Mouse (Mus musculus): ENCODE results near the gene Got2. TPM values are rescaled to one million over a fixed set of nuclear protein-coding genes. Genes with fewer than 3 reads are reported as not detected.
"Not testable (repeated sequence)": the region's sequence is repeated elsewhere in the genome, so short reads cannot be mapped to it uniquely, and the experiment has no call there.

The Got2 gene
- polyA plus RNA-seq, 1 experiment from 2014 or later, result 88.1 TPM

- no peak overlapping the region for H3K9ac ChIP-seq (ENCODE audit: low read length)
- H3K36me3 ChIP-seq (ENCODE audit: control insufficient read depth, insufficient read depth, low read length), result no peaks in the 10 kb centered on the region; the same call in 1 of the 2 replicates
- DNase-seq (ENCODE audit: low spot score), result no peak
- H3K4me3 ChIP-seq (ENCODE audit: low read depth, low read length), result no peak overlapping the region
- ATAC-seq (replicated peaks; ENCODE audit: low FRiP score), result no peak
- H3K4me1 ChIP-seq (replicated peaks; ENCODE audit: control insufficient read depth, insufficient read depth, low read length), result no peaks in the 10 kb centered on the region
- 99% methylated on average over 4 of the region's 4 CpGs for WGBS
- H3K4me2 ChIP-seq (ENCODE audit: low read depth, low read length, severe bottlenecking), result no peak overlapping the region
- H3K9me3 ChIP-seq (ENCODE audit: control insufficient read depth, low read length), result no peaks in the 10 kb centered on the region
- H3K27me3 ChIP-seq (ENCODE audit: control insufficient read depth, insufficient read depth, low read length), result no peaks in the 10 kb centered on the region
- no peak overlapping the region for H3K27ac ChIP-seq (ENCODE audit: low read depth, low read length)
These were observed 49.1 kb downstream of the Got2 start for GRCm38 (mm10) chr8:95839289-95839688.

DNA sequence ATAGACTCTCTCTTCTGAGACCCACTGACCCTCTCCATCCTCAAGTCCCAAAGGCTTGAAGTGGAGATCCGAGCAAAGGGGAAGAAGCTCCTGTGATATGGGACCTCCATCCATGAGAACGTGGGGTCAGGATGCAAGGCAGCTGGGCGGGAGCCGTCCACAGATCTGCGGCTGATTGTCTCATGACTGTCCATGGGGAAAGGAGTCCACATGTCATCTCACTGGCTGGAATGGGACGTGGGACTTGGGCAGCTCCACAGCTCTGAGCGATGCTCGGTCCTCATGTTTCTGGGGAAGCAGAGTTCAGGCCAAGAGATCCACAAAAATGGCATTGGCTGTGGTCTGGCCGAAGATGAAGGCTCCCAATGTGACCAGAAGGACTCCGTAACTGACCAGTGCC, 51.1 kb downstream of the Got2 start:
- WGBS, result 95% methylated on average over 10 of the region's 10 CpGs
- Histone ChIP-seq H3K27me3 (ENCODE audit: control insufficient read depth, insufficient read depth, low read length) (no peaks in the 10 kb centered on the region), H3K4me3 (ENCODE audit: low read depth, low read length) (no peak overlapping the region), H3K4me2 (ENCODE audit: low read depth, low read length, severe bottlenecking) (no peak overlapping the region), H3K27ac (ENCODE audit: low read depth, low read length) (no peak overlapping the region), H3K9ac (ENCODE audit: low read length) (no peak overlapping the region), H3K9me3 (ENCODE audit: control insufficient read depth, low read length) (no peaks in the 10 kb centered on the region), H3K36me3 (ENCODE audit: control insufficient read depth, insufficient read depth, low read length) (no peaks in the 10 kb centered on the region), H3K4me1 (replicated peaks; ENCODE audit: control insufficient read depth, insufficient read depth, low read length) (peaks cover 5% of the 10 kb centered on the region; the same call in 1 of the 2 replicates)
- ATAC-seq (replicated peaks; ENCODE audit: low FRiP score) (no peak), DNase-seq (ENCODE audit: low spot score) (no peak)

DNA sequence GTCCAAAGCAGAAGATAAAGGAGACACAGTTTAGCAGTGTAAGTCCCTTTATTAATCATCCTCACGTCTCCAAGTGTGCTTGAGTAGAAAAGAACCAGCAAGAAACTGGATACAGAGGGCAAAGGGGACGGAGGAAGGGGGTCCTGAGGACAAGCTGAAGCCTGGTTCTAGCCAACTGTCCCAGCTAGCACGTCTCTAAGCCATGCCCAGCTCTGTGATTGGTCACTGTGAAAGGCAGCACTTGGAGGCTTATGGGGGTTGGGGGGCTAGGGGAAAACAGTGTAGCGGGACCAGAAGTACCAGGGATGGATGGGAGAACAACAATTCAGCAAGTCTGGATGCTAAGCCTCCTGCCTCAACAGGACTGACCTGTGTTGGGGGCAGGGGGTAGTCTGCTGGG, 52.5 kb downstream of the Got2 start:
- no peak overlapping the region for H3K4me3 ChIP-seq (ENCODE audit: low read depth, low read length)
- H3K4me1 ChIP-seq (replicated peaks; ENCODE audit: control insufficient read depth, insufficient read depth, low read length), result peaks cover 5% of the 10 kb centered on the region; the same call in 1 of the 2 replicates
- no peaks in the 10 kb centered on the region for H3K9me3 ChIP-seq (ENCODE audit: control insufficient read depth, low read length)
- no peak overlapping the region for H3K9ac ChIP-seq (ENCODE audit: low read length)
- no peak for ATAC-seq (replicated peaks; ENCODE audit: low FRiP score)
- DNase-seq (ENCODE audit: low spot score), result no peak
- H3K36me3 ChIP-seq (ENCODE audit: control insufficient read depth, insufficient read depth, low read length), result no peaks in the 10 kb centered on the region
- 68% methylated on average over 4 of the region's 4 CpGs for WGBS
- H3K27ac ChIP-seq (ENCODE audit: low read depth, low read length), result no peak overlapping the region
- no peak overlapping the region for H3K4me2 ChIP-seq (ENCODE audit: low read depth, low read length, severe bottlenecking)
- no peaks in the 10 kb centered on the region for H3K27me3 ChIP-seq (ENCODE audit: control insufficient read depth, insufficient read depth, low read length)

DNA sequence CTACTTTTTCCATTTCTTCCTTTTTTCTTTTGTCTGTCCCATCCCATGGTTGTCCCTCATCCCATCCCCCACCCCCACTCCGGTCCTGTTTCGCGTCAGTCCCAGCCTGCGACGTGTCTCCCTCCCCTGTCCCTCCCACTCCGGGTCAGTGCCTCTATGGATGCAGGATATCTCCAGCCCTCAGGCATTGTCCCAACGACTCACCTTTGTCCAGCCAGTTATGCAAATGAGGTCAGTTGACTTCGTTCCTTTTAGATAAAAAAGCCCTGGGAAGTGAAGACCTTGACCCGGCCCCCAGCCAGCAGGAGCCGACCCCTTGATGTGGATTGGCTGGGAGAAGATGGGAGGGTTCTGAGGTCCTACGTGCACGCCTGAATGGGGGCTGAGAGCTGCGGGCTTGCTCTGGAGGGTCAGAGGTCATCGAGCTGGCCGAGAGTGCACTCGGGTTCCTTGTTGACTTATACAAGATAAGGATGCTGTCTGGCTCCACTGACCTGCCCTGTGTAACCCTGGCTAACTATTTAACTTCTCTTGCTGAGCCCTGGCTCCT, 54.8 kb downstream of the Got2 start:
- Histone ChIP-seq H3K27me3 (ENCODE audit: control insufficient read depth, insufficient read depth, low read length) (no peaks in the 10 kb centered on the region), H3K4me1 (replicated peaks; ENCODE audit: control insufficient read depth, insufficient read depth, low read length) (peaks cover 5% of the 10 kb centered on the region; the same call in 1 of the 2 replicates), H3K4me3 (ENCODE audit: low read depth, low read length) (peak overlapping the region; percentile 16; the same call in 1 of the 2 replicates), H3K36me3 (ENCODE audit: control insufficient read depth, insufficient read depth, low read length) (no peaks in the 10 kb centered on the region), H3K27ac (ENCODE audit: low read depth, low read length) (no peak overlapping the region), H3K9me3 (ENCODE audit: control insufficient read depth, low read length) (no peaks in the 10 kb centered on the region), H3K9ac (ENCODE audit: low read length) (peak overlapping the region; percentile 43), H3K4me2 (ENCODE audit: low read depth, low read length, severe bottlenecking) (peak overlapping the region; percentile 49)
- ATAC-seq (replicated peaks; ENCODE audit: low FRiP score), result peak; percentile 60
- DNase-seq (ENCODE audit: low spot score), result peak; percentile 63
- under 1% methylated on average over 16 of the region's 16 CpGs for WGBS

GRCm38 (mm10) chr8:95832603-95833434, 55.5 kb downstream of the Got2 start:
- Histone ChIP-seq H3K4me3 (ENCODE audit: low read depth, low read length) (peak overlapping the region; percentile 16; the same call in 1 of the 2 replicates), H3K4me1 (replicated peaks; ENCODE audit: control insufficient read depth, insufficient read depth, low read length) (peaks cover 5% of the 10 kb centered on the region; the same call in 1 of the 2 replicates), H3K27ac (ENCODE audit: low read depth, low read length) (no peak overlapping the region), H3K4me2 (ENCODE audit: low read depth, low read length, severe bottlenecking) (peak overlapping the region; percentile 49), H3K27me3 (ENCODE audit: control insufficient read depth, insufficient read depth, low read length) (no peaks in the 10 kb centered on the region), H3K36me3 (ENCODE audit: control insufficient read depth, insufficient read depth, low read length) (no peaks in the 10 kb centered on the region), H3K9ac (ENCODE audit: low read length) (peak overlapping the region; percentile 43), H3K9me3 (ENCODE audit: control insufficient read depth, low read length) (no peaks in the 10 kb centered on the region)
- peak; percentile 81 for ATAC-seq (replicated peaks; ENCODE audit: low FRiP score)
- DNase-seq (ENCODE audit: low spot score), result peak; percentile 91
- 17% methylated on average over 16 of the region's 16 CpGs for WGBS

DNA sequence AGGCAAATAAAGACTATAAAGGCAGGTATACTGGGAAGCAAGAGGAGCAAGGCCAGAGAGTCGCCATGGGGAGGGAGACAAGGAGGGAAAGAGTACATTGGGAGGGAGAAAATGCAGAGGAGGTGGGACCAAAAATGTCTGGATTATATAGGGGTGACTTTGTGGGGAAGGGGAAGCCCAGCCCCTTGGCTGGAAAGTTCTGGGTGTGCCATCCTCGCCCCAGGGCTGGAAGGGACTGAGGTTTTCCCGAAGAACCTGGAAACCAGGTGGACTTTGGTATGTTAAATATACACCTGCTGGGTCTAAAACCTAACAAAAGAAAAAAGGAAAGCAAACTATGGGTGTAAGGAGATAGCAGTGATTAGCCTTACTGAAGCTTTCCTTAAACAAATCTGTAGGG, 58.2 kb downstream of the Got2 start:
- Histone ChIP-seq H3K4me3 (ENCODE audit: low read depth, low read length) (no peak overlapping the region), H3K27me3 (ENCODE audit: control insufficient read depth, insufficient read depth, low read length) (no peaks in the 10 kb centered on the region), H3K9me3 (ENCODE audit: control insufficient read depth, low read length) (no peaks in the 10 kb centered on the region), H3K36me3 (ENCODE audit: control insufficient read depth, insufficient read depth, low read length) (no peaks in the 10 kb centered on the region), H3K27ac (ENCODE audit: low read depth, low read length) (no peak overlapping the region), H3K9ac (ENCODE audit: low read length) (no peak overlapping the region), H3K4me2 (ENCODE audit: low read depth, low read length, severe bottlenecking) (no peak overlapping the region), H3K4me1 (replicated peaks; ENCODE audit: control insufficient read depth, insufficient read depth, low read length) (peaks cover 5% of the 10 kb centered on the region; the same call in 1 of the 2 replicates)
- ATAC-seq (replicated peaks; ENCODE audit: low FRiP score), result no peak
- DNase-seq (ENCODE audit: low spot score), result no peak
- WGBS, result 80% methylated on average over 3 of the region's 3 CpGs

- not testable (repeated sequence) for H3K4me2 ChIP-seq (ENCODE audit: low read depth, low read length, severe bottlenecking); DNase-seq (ENCODE audit: low spot score); ATAC-seq (replicated peaks; ENCODE audit: low FRiP score); H3K4me3 ChIP-seq (ENCODE audit: low read depth, low read length); H3K4me1 ChIP-seq (replicated peaks; ENCODE audit: control insufficient read depth, insufficient read depth, low read length); H3K36me3 ChIP-seq (ENCODE audit: control insufficient read depth, insufficient read depth, low read length); H3K27ac ChIP-seq (ENCODE audit: low read depth, low read length); H3K9ac ChIP-seq (ENCODE audit: low read length); H3K9me3 ChIP-seq (ENCODE audit: control insufficient read depth, low read length); H3K27me3 ChIP-seq (ENCODE audit: control insufficient read depth, insufficient read depth, low read length)
- 64% methylated on average over 25 of the region's 25 CpGs for WGBS
These were observed 63.2 kb downstream of the Got2 start, which contains the start of gene Sap18b for GRCm38 (mm10) chr8:95825162-95825561. Gene Sap18b, plus strand, starts transcription at chr8:95825346.

GRCm38 (mm10) chr8:95822699-95823098, 65.6 kb downstream of the Got2 start:
- no peak for ATAC-seq (replicated peaks; ENCODE audit: low FRiP score)
- DNase-seq (ENCODE audit: low spot score), result no peak
- Histone ChIP-seq H3K36me3 (ENCODE audit: control insufficient read depth, insufficient read depth, low read length) (no peaks in the 10 kb centered on the region), H3K4me2 (ENCODE audit: low read depth, low read length, severe bottlenecking) (no peak overlapping the region), H3K27ac (ENCODE audit: low read depth, low read length) (no peak overlapping the region), H3K9ac (ENCODE audit: low read length) (no peak overlapping the region), H3K9me3 (ENCODE audit: control insufficient read depth, low read length) (no peaks in the 10 kb centered on the region), H3K4me1 (replicated peaks; ENCODE audit: control insufficient read depth, insufficient read depth, low read length) (no peaks in the 10 kb centered on the region), H3K4me3 (ENCODE audit: low read depth, low read length) (no peak overlapping the region), H3K27me3 (ENCODE audit: control insufficient read depth, insufficient read depth, low read length) (no peaks in the 10 kb centered on the region)
- 81% methylated on average over 3 of the region's 3 CpGs for WGBS
